Mouse (Mus musculus) granulocyte monocyte progenitor cell, adult 5-6 weeks (primary cell): ENCODE data around the gene Mau2. TPM values are rescaled to one million over a fixed set of nuclear protein-coding genes. Genes with fewer than 3 reads are reported as not detected.
A peak's percentile ranks its signal among the peaks of the same experiment; 100 is the strongest.

Experiments
- ATAC-seq: replicated peaks from 2 replicates; pipeline ENCODE4 v1.8.0; 2016; ENCODE audit warnings: mild to moderate bottlenecking, moderate TSS enrichment, inconsistent platforms; ENCODE audit not compliant: poor library complexity, severe bottlenecking
- total RNA-seq, 2 experiments: library from RNA; stranded (forward) in 1 of 2; stranded (reverse) in 1 of 2; fragments of 200-712, 200-1000 nt in 1 of 2; fragments of >200 nt in 1 of 2; fragmentation: Nextera tagmentation in 1 of 2; gene quantifications; 2 replicates each; pipeline ENCODE4 v1.2.3; 2014 to 2017

Mau2 gene
- total RNA-seq, 2 experiments from 2014 or later: 27.3 to 34.9 TPM

DNA sequence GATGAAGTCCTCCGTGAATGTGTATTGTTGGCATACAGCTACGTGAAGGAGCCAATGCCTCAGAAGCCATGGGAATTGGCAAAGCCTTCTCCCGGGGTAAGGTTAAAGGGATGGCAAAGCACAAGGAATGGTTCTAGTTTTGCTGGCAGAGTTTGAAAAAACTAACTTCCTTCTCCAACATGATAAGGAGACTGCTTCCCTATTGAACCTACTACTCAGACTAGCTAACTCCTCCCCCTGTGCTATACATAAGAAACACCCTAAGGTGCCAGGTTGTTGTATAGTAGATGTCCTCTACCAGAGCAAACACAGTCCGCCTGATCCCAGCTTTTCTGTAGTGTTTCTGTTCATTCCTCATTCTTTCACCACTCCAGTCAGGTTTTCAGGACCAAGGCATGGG is 64.1 kb downstream of the Mau2 start:
- ATAC-seq: no peak

- no peak for ATAC-seq
Observed at GRCm38 (mm10) chr8:69974806-69975205, 67.7 kb downstream of the Mau2 start.

- peak; percentile 93 for ATAC-seq
Observed at GRCm38 (mm10) chr8:69974194-69974614, 68.3 kb downstream of the Mau2 start.

DNA sequence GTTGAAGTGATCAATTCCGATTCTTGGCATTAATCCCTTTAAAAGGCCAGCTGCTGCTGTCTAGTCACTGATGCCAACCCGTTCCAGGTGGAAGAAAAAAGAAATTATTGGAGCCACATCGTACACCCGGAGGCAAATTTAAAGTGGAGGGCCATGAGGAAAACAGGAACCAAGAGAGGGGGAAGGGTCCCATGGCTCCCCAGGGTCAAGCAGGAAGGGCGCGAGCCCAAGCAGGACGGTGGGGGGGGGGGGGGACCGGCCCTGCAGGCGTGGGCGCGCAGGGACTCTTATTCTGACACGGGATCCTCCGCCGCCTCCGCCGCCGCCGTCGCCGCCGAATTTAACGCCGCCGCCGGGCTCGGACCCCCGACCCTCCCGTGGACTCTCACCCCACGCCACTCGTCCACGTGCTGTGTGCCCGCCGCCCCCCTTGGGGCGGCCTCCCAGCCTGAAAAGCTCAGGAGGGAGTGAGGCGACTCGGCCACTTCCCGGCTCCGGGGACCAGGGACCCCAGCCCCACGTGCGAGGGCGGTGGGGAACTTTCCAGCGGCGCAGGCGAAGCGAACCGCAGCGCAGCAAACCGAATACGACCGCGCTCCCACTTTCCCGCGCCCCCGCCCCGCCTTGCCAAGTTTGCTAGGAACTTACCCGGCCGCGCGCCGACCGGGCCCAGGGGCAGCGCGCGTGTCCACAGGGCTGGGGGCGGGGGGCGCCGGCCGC is 68.9 kb downstream of the Mau2 start:
- ATAC-seq: peak; percentile 21

DNA sequence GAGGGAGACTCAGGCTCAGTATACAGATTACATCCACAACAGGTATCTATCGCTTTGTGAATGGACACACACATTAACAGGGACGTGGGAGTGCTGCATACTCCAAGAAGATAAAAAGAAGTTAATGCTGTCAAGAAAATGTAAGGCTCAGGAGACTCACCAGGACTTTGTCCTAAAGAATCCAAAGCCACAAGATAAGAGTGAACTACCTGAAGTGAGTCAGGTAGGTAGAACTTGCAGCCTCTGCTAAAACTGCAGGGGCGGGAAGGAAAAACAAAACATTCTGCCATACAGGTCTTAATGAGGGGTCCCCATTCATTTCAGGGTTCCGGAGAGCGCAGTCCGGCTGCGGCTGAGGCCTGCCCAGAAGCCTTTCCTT is 69.5 kb downstream of the Mau2 start:
- ATAC-seq: no peak

DNA sequence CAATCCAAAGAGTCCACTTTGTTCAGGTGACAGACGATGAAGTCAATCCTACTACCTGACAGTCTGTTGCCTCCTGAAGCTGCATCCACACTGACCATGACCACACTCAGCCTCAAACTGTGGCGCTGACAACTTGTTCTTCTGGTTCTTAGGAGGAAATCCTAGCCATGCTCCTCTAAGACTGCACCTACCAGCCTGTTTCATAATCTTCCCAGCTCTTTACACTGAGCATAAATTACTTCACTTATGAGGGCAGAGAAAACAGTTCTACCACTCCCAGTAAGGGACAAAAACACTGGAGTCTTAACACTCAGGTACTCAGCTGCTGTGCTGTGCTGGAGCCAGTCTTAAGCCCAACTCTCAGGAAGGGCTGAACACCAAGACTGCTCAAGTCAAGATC is 71.7 kb downstream of the Mau2 start:
- no peak for ATAC-seq

DNA sequence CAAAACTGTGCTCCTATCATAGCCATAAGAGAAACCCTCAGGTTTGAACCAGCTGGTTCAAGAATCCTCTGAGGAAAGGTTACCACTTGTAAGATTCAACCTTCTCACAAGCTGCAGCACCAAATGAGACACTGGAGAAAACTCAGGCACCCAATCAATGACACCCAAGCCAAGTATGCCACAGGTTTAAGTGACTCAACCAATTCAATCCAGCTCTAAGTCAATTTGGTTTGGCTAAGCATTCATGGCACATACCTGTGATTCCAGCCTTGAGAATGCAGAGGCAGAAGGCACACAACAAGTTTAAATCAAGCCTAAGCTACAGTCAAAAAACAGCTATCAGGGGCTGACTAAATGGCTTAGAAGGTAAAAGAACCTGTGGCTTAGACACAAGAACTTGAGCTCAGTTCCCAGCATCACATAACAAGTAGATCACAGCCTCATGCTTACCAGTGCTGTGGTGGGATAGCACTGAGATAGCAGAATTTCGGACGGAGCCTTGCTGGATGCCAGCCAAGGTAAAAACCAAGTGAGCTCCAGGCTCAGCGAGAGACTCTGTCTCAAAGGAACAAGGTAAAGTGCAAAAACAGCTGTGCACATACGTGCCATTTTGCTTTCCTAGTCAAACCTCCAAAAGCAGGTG is 75.1 kb downstream of the Mau2 start:
- ATAC-seq: no peak

Other genes starting within 250 kb of the Mau2 start
- gene Gmip, start 234.1 kb downstream of the Mau2 start, total RNA-seq (2014; fragmentation: Nextera tagmentation): 53.7 and 60.9 TPM in 2 replicates
- gene Gmip, start 234.1 kb downstream of the Mau2 start, total RNA-seq (2017): 26.4 and 43.8 TPM in 2 replicates
- gene Lpar2, start 220.3 kb downstream of the Mau2 start, total RNA-seq (2014; fragmentation: Nextera tagmentation): 3.0 and 9.3 TPM in 2 replicates
- 1.5 and 1.9 TPM in 2 replicates for gene Lpar2, start 220.3 kb downstream of the Mau2 start, total RNA-seq (2017)
- 7.0 and 25.1 TPM in 2 replicates for gene Pbx4, start 210.2 kb downstream of the Mau2 start, total RNA-seq (2014; fragmentation: Nextera tagmentation)
- 5.6 and 9.3 TPM in 2 replicates for gene Pbx4, start 210.2 kb downstream of the Mau2 start, total RNA-seq (2017)
- gene Cilp2, start 155.0 kb downstream of the Mau2 start, total RNA-seq (2014; fragmentation: Nextera tagmentation): not detected in 2 replicates
- gene Cilp2, start 155.0 kb downstream of the Mau2 start, total RNA-seq (2017): not detected in 2 replicates
- gene Tssk6, start 140.6 kb downstream of the Mau2 start, total RNA-seq (2014; fragmentation: Nextera tagmentation): 0.73 TPM in 1 of 2 replicates, not detected in the other
- gene Tssk6, start 140.6 kb downstream of the Mau2 start, total RNA-seq (2017): 1.5 and 2.5 TPM in 2 replicates
- gene Ndufa13, start 140.2 kb downstream of the Mau2 start, total RNA-seq (2014; fragmentation: Nextera tagmentation): 76.7 and 98.5 TPM in 2 replicates
- gene Ndufa13, start 140.2 kb downstream of the Mau2 start, total RNA-seq (2017): 107 and 110 TPM in 2 replicates
- 2.7 TPM in 1 of 2 replicates, not detected in the other for gene Yjefn3, start 140.0 kb downstream of the Mau2 start, total RNA-seq (2014; fragmentation: Nextera tagmentation)
- gene Yjefn3, start 140.0 kb downstream of the Mau2 start, total RNA-seq (2017): not detected in 2 replicates
- gene Gatad2a, start 46.4 kb downstream of the Mau2 start, total RNA-seq (2014; fragmentation: Nextera tagmentation): 51.7 and 69.2 TPM in 2 replicates
- gene Gatad2a, start 46.4 kb downstream of the Mau2 start, total RNA-seq (2017): 47.5 and 58.2 TPM in 2 replicates
- gene Sugp1, start 79 bp upstream of the Mau2 start, total RNA-seq (2014; fragmentation: Nextera tagmentation): 18.4 and 22.6 TPM in 2 replicates
- gene Sugp1, start 79 bp upstream of the Mau2 start, total RNA-seq (2017): 24.3 and 26.0 TPM in 2 replicates
- 3.9 TPM in 1 of 2 replicates, not detected in the other for gene Tm6sf2, start 30.2 kb upstream of the Mau2 start, total RNA-seq (2014; fragmentation: Nextera tagmentation)
- not detected in 2 replicates for gene Tm6sf2, start 30.2 kb upstream of the Mau2 start, total RNA-seq (2017)
- not detected in 2 replicates for gene Hapln4, start 40.7 kb upstream of the Mau2 start, total RNA-seq (2014; fragmentation: Nextera tagmentation)
- gene Hapln4, start 40.7 kb upstream of the Mau2 start, total RNA-seq (2017): not detected in 2 replicates
- gene Ncan, start 78.1 kb upstream of the Mau2 start, total RNA-seq (2014; fragmentation: Nextera tagmentation): not detected in 2 replicates
- gene Ncan, start 78.1 kb upstream of the Mau2 start, total RNA-seq (2017): not detected in 2 replicates
- gene Nr2c2ap, start 88.6 kb upstream of the Mau2 start, total RNA-seq (2014; fragmentation: Nextera tagmentation): 37.0 and 64.5 TPM in 2 replicates
- gene Nr2c2ap, start 88.6 kb upstream of the Mau2 start, total RNA-seq (2017): 8.7 and 9.4 TPM in 2 replicates
- gene Rfxank, start 96.4 kb upstream of the Mau2 start, total RNA-seq (2014; fragmentation: Nextera tagmentation): 4.8 and 6.9 TPM in 2 replicates
- gene Rfxank, start 96.4 kb upstream of the Mau2 start, total RNA-seq (2017): 5.9 and 11.6 TPM in 2 replicates
- gene Borcs8, start 96.8 kb upstream of the Mau2 start, total RNA-seq (2014; fragmentation: Nextera tagmentation): 26.6 and 53.7 TPM in 2 replicates
- 34.3 and 40.0 TPM in 2 replicates for gene Borcs8, start 96.8 kb upstream of the Mau2 start, total RNA-seq (2017)
- not detected in 2 replicates for gene Mef2b, start 97.0 kb upstream of the Mau2 start, total RNA-seq (2014; fragmentation: Nextera tagmentation)
- not detected in 2 replicates for gene Mef2b, start 97.0 kb upstream of the Mau2 start, total RNA-seq (2017)
- 15.6 and 29.6 TPM in 2 replicates for gene Tmem161a, start 129.6 kb upstream of the Mau2 start, total RNA-seq (2014; fragmentation: Nextera tagmentation)
- 9.4 and 21.4 TPM in 2 replicates for gene Tmem161a, start 129.6 kb upstream of the Mau2 start, total RNA-seq (2017)
- gene Slc25a42, start 169.6 kb upstream of the Mau2 start, total RNA-seq (2014; fragmentation: Nextera tagmentation): 3.2 and 5.5 TPM in 2 replicates
- gene Slc25a42, start 169.6 kb upstream of the Mau2 start, total RNA-seq (2017): 0.62 and 1.2 TPM in 2 replicates
- gene Sugp2, start 191.5 kb upstream of the Mau2 start, total RNA-seq (2014; fragmentation: Nextera tagmentation): 62.5 and 68.0 TPM in 2 replicates
- gene Sugp2, start 191.5 kb upstream of the Mau2 start, total RNA-seq (2017): 26.0 and 56.4 TPM in 2 replicates
- gene Armc6, start 191.7 kb upstream of the Mau2 start, total RNA-seq (2014; fragmentation: Nextera tagmentation): 4.9 and 6.9 TPM in 2 replicates
- 8.0 and 9.4 TPM in 2 replicates for gene Armc6, start 191.7 kb upstream of the Mau2 start, total RNA-seq (2017)
- gene Homer3, start 240.1 kb upstream of the Mau2 start, total RNA-seq (2014; fragmentation: Nextera tagmentation): 5.4 and 12.3 TPM in 2 replicates
- 6.5 and 12.3 TPM in 2 replicates for gene Homer3, start 240.1 kb upstream of the Mau2 start, total RNA-seq (2017)